Mouse (Mus musculus): Measurements from ENCODE around the gene Tmed8. TPM values are rescaled to one million over a fixed set of nuclear protein-coding genes. Genes with fewer than 3 reads are reported as not detected.
"Not testable (repeated sequence)": the region's sequence is repeated elsewhere in the genome, so short reads cannot be mapped to it uniquely, and the experiment has no call there.

The Tmed8 gene
- total RNA-seq, 2 experiments from 2014 or later, result 27.6 to 28.9 TPM

DNA sequence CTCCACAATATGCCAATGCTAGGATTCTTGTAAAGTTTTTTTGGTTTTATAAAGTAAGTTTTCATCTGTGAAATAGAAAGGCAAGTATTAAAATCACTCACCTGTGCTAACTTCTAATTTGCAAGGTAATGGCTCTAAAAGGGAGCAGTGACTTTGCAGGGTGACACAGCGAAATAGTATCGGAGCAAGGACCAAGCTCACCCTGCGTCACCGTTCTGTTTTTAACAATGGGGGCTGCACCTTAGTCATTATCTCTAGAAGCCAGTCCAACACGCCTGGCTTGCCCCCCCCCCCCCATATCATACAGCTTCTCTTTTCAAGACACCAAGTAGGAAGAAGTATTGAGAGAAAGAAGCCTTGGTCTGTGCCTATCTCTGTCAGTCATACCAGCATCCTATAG lies 39.4 kb downstream of the Tmed8 start:
- no peak for DNase-seq (ENCODE audit: extremely low spot score in 1 of 2, low spot score in 1 of 2)

DNA sequence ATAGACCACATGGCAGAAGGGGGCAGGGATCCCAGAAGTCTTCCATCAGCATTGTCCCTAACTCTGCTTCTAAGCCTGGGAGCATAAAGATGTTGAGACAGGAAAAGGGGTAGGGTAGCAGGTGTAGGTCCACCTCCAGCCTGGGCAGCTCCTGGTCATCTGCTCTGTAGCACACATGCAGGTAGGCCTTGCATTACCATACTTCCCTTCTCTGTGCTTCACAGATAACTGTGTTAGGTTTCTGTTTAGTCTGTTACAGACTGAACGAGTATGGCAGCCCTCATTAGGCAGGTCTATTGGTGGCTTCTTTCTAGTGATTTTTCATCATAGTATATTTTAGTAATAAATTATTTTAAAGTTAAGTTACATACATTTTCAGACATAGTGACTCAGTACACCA lies 39.9 kb downstream of the Tmed8 start:
- no peak for DNase-seq (ENCODE audit: extremely low spot score in 1 of 2, low spot score in 1 of 2)

DNA sequence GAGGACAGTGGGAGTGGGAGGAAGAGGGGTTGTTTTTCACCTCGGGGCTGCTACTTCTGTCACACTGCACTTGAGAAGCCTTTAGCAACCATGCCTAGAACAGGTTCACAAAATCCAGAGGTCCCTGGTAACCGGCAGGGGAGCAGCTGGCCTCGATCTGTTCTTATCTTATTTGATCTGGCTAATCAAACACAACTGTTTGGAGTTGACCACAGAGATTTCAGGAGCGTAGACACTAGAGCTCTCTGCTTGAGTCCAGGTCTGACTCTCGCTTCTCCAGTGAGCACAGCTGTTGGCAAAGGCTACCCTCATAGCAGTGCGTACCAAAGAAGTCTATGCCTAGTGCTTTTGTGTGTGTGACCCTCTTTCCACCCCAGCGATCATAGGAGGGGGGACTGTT lies 42.2 kb downstream of the Tmed8 start:
- no peak for DNase-seq (ENCODE audit: extremely low spot score in 1 of 2, low spot score in 1 of 2)

DNA sequence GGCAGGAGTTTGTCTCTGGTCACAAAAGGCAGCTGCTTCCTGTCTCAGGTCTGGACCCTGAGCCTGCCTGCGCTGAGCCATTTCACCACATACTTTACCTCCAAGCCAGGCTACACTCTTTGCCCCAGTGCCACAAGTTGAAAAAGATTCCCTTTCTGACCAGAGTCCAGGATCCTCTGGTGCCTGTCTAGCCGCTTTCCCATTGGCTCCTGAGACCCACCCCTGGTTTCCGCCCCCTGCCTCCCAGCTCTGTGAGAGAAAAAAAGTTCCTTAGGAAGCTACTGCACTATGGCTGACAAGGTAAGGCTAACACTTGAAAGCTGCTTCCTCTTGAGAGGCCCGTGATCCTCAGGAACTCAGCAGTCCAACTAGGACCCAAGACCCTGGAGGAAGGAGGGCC lies 42.9 kb downstream of the Tmed8 start:
- DNase-seq (ENCODE audit: extremely low spot score in 1 of 2, low spot score in 1 of 2), result no peak

DNA sequence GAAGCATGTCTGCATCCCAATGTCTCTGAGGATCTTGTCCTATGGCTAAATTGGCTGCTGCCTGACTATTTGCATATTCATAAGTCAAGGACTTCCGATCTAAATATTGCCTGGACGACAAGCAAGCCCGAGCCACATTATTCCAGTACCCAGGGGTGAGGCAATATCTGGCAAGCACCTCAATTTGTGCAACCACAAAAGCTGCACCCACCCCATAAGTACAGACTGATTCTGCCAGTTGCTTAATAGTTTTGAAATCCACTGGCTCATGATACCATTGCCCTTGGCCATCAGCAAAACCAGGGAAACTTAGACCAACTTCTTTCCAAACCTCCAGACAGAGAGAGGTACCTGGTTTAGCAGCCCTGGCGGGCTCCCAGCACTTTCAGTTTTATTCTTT lies 45.8 kb downstream of the Tmed8 start:
- DNase-seq (ENCODE audit: extremely low spot score in 1 of 2, low spot score in 1 of 2), result not testable (repeated sequence)

DNA sequence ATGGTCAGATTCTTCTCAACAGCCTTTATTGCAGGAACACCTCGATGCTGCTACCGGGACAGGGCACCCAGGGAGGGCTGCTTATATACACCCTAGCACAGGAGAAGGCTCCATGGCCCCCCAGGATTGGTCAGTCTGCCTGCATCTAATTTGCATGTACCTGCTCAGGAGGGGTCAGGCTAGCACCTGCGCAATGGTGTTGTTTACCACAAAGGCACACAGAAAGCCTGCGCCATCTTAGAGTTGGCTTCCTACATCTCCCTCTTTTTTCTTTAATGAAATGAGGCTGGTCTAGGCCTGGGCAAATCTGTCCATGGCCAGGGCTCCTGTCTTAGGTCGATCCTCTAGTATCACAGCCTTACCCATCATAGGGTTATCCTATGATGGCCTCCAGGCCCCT lies 50.8 kb downstream of the Tmed8 start:
- no peak for DNase-seq (ENCODE audit: extremely low spot score in 1 of 2, low spot score in 1 of 2)

DNA sequence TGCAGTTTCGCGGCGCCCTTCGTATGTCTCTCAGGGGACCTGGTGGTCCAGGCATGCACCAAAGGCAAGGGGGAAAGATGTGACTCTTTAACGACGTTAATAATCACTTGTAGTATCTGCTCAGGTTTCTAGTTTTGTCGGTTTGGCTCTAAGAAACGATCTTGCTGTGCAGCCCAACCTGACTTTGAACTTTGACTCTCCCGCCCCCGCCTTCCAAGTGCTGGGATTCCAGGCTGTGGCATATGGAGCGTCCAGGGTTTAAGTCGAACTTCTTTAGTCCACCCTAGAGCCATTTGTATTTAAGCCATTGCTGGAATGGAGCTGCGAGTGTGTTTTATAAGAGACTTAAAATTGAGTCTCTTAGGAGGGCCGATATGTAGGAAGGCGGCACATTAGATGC lies 52.1 kb downstream of the Tmed8 start:
- DNase-seq (ENCODE audit: extremely low spot score in 1 of 2, low spot score in 1 of 2), result no peak

DNA sequence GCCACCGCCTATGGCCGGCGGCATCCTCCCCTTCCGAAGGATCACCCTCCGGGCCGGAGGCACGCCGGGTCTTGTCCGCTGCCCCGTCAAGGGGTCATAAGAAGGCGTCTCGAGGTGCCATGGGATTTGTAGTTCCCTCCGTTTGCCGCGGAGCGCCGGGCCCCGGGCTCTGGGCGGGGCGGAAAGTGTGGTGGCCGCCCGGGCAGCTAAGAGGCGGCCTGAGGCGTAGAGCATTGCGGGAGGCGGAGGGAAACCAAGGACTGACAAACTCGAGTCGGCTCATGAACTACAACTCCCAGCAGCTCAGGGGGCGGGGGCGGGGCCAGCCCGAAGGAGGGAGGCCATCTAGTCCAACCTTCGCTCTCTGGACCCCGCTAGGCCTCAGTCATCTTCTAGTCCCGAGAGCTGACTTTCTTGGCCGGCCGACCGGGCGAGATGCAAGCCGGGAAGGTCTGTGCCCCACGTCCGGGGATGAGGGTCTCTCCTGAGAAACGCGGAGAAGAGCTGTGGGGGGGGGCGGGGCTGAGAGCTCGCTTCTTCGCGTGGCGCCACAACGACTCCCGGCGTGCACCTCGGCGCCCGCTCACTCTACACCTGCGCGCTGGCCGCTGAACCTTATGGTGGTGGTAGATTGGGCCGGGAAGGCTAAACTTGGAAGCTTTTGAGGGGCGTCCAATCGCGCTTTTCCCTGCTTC lies 52.7 kb downstream of the Tmed8 start, which contains the start of gene Pomt2:
Gene Pomt2 (minus strand): TSS at position 574 of the 695 bp plus-strand sequence.
- DNase-seq (ENCODE audit: extremely low spot score in 1 of 2, low spot score in 1 of 2), result peak; percentile 70 to 80

DNA sequence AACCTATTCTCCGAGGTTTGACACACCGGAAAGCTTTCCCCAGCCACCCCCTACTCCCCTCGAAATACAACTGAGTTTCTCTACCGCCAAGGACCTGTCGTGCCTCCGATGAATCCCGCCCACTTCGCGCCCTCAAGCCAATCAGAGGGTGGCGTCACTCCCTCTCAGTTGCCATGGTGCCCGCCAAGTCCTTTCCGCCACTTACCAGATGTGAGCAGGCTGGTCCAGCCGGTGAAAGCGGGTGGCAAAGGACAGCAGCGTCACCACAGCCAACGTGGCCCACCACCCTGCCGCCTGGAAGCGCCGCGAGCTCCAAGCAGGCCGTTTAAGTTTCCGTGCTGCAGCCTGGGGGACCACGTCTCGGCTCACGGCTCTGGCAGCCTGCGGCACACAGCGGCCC lies 53.3 kb downstream of the Tmed8 start, which contains the start of gene Gstz1:
Gene Gstz1 (plus strand): TSS at position 200 of the 400 bp plus-strand sequence.
- DNase-seq (ENCODE audit: extremely low spot score in 1 of 2, low spot score in 1 of 2), result peak; percentile 72 to 79

DNA sequence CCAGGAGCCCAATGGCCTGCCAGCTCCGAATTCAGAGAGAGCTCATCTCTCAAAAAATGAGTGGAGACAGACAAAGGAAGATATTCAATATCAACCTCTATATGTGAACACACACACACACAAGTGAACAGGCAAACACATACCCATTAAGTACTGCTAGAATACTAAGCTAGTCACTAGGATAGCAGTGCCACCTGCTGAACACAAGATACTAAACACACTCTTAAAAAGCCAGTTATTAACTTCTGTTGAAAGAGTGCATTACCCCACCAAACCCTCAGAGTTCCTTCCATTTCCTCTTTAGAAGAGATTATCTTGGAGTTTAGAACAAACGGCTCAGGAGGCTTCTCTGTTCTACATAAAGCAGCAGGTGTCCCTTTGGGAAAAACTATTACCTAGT lies 58.1 kb downstream of the Tmed8 start:
- no peak for DNase-seq (ENCODE audit: extremely low spot score in 1 of 2, low spot score in 1 of 2)

DNA sequence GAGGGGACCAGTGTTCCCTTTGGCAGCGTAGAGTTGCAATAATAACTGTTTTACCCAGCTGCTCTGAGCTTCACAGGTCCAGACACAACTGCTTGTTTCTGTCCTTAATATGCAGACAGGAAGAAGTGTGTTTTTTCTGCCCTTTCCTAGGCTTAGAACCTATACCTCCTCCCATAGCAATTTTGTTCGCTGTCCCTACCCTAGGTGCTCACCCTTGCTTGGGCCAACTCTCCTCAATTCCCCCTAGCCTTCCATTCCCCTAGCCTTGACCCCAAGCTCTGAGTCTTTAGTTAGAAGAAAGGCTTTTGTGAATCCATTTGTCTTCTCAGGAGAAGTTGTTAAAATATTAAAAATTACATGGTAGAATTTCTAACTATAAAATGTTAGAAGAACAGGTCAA lies 61.5 kb downstream of the Tmed8 start:
- DNase-seq (ENCODE audit: extremely low spot score in 1 of 2, low spot score in 1 of 2), result no peak

DNA sequence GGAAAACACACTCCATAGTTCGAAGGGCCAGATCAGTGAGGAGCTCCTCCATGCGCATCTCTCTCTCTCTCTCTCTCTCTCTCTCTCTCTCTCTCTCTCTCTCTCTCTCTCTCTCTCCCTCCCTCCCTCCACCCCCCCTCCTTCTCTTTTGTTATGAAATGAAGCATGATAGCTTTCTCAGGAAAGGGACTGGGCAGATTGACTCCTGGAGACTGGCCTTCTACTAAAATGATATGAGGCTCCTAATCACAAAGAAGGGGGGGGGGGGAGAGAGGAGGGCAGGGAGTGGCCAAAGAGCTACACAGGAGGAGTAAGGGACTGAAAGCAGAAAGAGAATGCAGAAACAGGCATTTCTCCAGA lies 61.9 kb downstream of the Tmed8 start:
- DNase-seq (ENCODE audit: extremely low spot score in 1 of 2, low spot score in 1 of 2), result no peak

DNA sequence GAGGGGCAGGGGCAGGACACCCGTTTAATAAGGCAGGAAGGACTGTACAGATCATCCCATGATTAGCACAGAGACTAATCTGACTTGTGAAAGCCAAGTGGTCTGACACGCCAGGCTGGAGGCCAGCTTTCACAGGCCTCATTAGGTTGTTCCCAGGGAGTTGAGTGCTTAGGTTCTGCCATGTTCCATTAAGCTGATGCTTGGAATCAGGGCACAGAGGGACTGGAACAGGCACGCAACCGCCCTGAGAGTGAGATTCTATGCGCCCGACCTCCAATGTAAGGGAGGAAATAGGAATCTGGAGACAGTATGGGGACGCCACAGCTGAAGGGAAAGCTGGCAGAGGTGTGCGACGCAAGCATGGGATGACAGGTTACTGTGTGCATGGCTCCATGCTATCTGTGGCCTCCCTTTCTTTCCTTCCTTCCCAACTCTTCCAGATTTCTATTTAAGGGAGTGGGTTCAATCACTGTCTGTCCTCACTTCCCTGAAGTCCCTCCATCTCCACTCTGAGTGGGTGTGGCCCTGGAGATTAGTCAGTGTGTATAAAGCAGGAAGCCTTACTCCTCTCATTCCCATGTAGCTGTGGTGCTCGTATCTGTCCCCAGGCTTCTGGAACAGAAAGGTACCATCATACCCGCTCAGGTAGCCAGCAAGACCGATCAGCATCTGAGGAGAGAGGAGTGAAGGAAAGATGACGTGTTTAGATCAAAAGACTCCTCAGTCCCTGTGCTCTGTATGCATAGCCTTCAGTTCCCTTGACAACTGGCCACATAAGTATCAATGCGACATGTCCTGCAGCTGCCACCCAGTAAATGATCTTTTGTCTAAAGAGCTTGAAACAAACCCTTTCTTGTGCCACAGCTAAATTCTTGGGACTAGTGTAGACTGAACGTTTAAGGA lies 62.6 kb downstream of the Tmed8 start:
- DNase-seq (ENCODE audit: extremely low spot score in 1 of 2, low spot score in 1 of 2), result no peak

DNA sequence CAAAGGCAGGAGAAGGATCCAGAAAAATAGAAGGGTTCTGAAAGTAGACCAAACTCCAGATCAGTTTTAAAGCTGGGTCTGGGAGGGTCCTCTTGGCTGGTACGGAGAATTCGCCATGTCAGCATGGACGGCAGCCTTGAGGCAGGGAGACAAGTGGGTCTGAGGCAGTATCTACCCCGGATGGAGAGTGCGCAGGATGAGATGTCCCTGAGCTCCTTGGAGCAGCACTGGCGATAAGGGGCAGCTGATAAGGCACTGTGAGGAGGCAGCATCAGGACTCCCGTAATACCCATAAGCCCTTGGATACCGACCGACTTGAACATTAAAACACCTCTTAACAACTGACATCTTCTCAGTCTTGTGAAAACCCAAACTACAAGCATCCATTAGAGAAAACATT lies 67.5 kb downstream of the Tmed8 start:
- DNase-seq (ENCODE audit: extremely low spot score in 1 of 2, low spot score in 1 of 2), result no peak

DNA sequence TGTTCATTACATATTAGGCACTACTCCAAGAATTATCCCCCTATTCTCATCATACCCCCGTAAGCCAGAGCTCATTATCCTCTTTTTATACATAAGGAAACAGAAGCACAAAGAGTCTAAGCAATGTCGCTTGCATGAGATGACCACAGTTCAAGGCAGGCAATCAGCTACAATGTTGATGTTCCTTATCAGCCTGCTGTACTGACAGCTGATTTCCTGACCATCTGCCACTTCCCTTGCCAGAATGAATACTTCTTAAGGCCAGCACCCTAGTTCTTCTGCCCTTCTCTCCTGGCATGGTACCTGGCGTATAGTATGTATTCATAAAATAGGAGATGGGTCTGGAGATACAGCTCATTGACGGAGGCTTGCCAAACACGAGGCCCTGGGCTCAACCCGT lies 68.0 kb downstream of the Tmed8 start:
- DNase-seq (ENCODE audit: extremely low spot score in 1 of 2, low spot score in 1 of 2), result no peak

DNA sequence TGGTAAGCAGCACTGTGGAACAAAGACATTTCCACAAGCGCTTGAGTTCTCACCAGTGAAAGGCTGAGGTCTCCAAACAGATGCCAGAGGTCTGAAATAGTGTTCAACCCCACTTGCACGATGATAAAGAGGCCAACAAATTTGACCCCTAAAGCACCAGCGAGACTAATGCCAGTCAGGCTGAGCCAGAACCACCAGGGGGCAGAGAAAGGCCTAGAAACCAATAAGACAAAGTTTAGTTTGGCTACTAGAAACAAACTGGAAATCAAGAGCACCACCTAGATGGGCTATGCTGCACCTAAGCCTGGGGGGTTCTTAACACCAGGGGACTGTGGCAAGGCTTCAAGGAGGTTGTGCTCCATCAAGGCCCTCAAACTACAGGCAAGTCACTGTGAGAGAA lies 68.6 kb downstream of the Tmed8 start:
- DNase-seq (ENCODE audit: extremely low spot score in 1 of 2, low spot score in 1 of 2), result peak in 1 of 2 experiments; percentile 24

DNA sequence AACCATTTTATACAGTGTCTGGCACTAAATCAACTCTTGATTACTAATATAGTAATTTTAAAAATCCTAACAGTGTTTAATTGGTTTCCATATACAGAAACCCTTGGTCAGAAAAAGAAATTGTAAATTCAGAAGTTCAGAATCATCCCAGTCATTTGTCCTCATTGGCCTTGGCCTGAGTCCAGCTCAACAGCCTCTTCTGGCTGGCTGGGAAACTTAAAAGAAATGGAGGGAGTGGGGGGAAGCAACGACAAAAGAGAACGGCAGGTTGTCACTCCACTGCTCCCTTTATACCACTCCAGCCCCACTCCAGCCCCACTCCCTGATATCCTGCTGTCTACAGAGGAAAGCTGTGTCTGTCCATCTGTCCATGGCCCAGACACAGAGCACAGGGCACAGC lies 69.1 kb downstream of the Tmed8 start:
- DNase-seq (ENCODE audit: extremely low spot score in 1 of 2, low spot score in 1 of 2), result no peak

DNA sequence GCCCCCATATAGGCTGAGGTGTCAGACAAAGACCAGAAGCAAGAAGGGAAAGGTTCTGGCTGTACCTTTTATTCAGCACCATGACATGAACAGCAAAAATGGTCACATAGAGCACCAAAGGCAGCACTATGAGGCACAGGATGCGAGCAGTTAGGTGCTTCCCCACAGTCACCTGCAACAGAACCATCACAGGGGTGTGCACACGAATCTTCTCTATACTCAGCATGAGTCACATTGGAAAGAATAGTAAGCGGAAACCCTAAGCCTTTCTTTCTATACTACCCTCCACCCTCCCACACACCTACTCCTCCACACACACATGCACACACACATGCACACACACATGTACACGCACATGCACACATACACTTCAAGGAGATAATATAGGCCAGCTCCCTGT lies 70.0 kb downstream of the Tmed8 start:
- DNase-seq (ENCODE audit: extremely low spot score in 1 of 2, low spot score in 1 of 2), result no peak

DNA sequence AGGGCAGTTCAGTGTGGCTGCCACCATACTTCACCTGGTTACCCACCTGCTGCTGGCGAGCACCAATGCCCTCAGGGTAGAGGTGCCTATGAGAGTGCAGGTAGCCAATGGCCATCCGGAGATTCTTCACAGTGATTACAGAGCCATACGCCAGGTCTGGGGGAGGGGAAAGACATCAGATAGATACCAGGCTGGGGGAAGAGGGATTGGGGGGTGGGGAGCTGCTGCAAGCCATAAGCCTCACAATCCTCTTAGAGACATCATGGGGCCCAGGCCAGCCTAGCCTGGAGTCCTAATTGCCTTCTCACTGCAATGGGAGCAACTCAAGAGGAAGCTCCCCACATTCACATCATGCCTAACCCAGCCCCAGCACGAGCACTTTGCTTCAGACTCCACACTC lies 73.0 kb downstream of the Tmed8 start:
- no peak for DNase-seq (ENCODE audit: extremely low spot score in 1 of 2, low spot score in 1 of 2)

DNA sequence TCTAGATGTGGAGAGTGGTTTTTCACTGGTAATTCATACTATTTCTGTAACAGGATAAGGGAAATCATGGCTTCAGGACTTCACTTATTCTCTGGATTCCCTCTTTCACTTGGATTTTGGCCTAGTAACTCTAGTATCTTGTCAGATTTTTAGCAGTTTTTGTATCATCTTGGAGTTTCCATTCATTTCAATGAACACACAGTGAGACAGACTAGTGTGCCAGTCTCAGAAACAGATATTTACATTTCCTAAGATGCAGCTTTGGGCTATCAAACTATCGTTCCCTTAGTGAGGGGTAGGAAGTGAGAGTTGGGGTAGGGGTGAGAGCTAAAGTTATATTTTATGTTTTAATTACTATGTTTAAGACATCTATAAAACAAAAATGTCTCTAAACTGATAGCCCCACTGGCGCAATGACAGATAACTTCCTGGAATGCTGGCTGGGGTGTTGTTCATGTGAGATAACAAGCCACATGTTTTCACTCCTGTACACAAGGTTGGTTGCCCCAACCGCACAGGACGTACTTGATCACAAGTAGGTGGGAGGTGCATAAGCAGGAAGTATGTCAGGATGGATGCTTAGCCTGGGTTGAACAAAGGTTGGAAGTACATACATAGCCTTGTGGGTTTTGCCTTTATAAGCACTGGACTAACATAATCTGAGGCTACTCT lies 78.2 kb downstream of the Tmed8 start:
- DNase-seq (ENCODE audit: extremely low spot score in 1 of 2, low spot score in 1 of 2), result no peak
